Mouse (Mus musculus): ENCODE measurements around the gene Slc35g2. TPM values are rescaled to one million over a fixed set of nuclear protein-coding genes. Genes with fewer than 3 reads are reported as not detected.

Slc35g2 gene
- total RNA-seq, 2 experiments from 2014 or later, result 4.3 to 6.2 TPM

- DNase-seq, result no peak
Observed at GRCm38 (mm10) chr9:100560251-100560890, 10.5 kb downstream of the Slc35g2 start.

GRCm38 (mm10) chr9:100558991-100559390, 11.9 kb downstream of the Slc35g2 start:
- intact Hi-C loops (cut with DNase I), result no loop called here
- no peak for DNase-seq

More at GRCm38 (mm10) chr9:100560251-100560890, 10.5 kb downstream of the Slc35g2 start:
- intact Hi-C loops (cut with DNase I), result no loop called here

- intact Hi-C loops (cut with DNase I), result no loop called here
- no peak for DNase-seq
Observed at GRCm38 (mm10) chr9:100558023-100558573, 12.8 kb downstream of the Slc35g2 start.

GRCm38 (mm10) chr9:100555686-100556085, 15.2 kb downstream of the Slc35g2 start:
- DNase-seq, result no peak
- intact Hi-C loops (cut with DNase I), result no loop called here

- DNase-seq, result peak; percentile 9
- intact Hi-C loops (cut with DNase I), result no loop called here
Observed at GRCm38 (mm10) chr9:100548313-100548712, 22.6 kb downstream of the Slc35g2 start.

GRCm38 (mm10) chr9:100546594-100546910, 24.3 kb downstream of the Slc35g2 start:
- intact Hi-C loops (cut with DNase I), result no loop called here
- DNase-seq, result no peak

- intact Hi-C loops (cut with DNase I), result no loop called here
Observed at GRCm38 (mm10) chr9:100545715-100546593, 24.9 kb downstream of the Slc35g2 start, which contains the start of gene Nck1. Gene Nck1, minus strand, starts transcription at chr9:100546134.

GRCm38 (mm10) chr9:100544948-100545714, 25.8 kb downstream of the Slc35g2 start:
- intact Hi-C loops (cut with DNase I), result no loop called here
- peak; percentile 66 for DNase-seq

More at GRCm38 (mm10) chr9:100545715-100546593, 24.9 kb downstream of the Slc35g2 start, which contains the start of gene Nck1:
- DNase-seq, result peak; percentile 100

GRCm38 (mm10) chr9:100535618-100536262, 35.1 kb downstream of the Slc35g2 start:
- no peak for DNase-seq
- intact Hi-C loops (cut with DNase I), result no loop called here

GRCm38 (mm10) chr9:100534686-100535085, 36.2 kb downstream of the Slc35g2 start:
- intact Hi-C loops (cut with DNase I), result no loop called here
- no peak for DNase-seq

GRCm38 (mm10) chr9:100532847-100533505, 37.9 kb downstream of the Slc35g2 start:
- no peak for DNase-seq
- intact Hi-C loops (cut with DNase I), result no loop called here

- no peak for DNase-seq
- intact Hi-C loops (cut with DNase I), result no loop called here
Observed at GRCm38 (mm10) chr9:100531296-100531695, 39.6 kb downstream of the Slc35g2 start.

GRCm38 (mm10) chr9:100525225-100525624, 45.7 kb downstream of the Slc35g2 start:
- intact Hi-C loops (cut with DNase I), result no loop called here
- no peak for DNase-seq

- intact Hi-C loops (cut with DNase I), result loop anchor here (5.0 kb wide), 1 partner anchor 120 kb away; no protein-coding TSS in a partner anchor
- no peak for DNase-seq
Observed at GRCm38 (mm10) chr9:100522029-100522428, 48.9 kb downstream of the Slc35g2 start.

- intact Hi-C loops (cut with DNase I), result loop anchor here (5.0 kb wide), 1 partner anchor 122 kb away; no protein-coding TSS in a partner anchor
Observed at GRCm38 (mm10) chr9:100520586-100520985, 50.3 kb downstream of the Slc35g2 start.

GRCm38 (mm10) chr9:100520012-100520411, 50.9 kb downstream of the Slc35g2 start:
- DNase-seq, result no peak
- intact Hi-C loops (cut with DNase I), result loop anchor here (5.0 kb wide), 1 partner anchor 122 kb away; no protein-coding TSS in a partner anchor

More at GRCm38 (mm10) chr9:100520586-100520985, 50.3 kb downstream of the Slc35g2 start:
- DNase-seq, result peak; percentile 48

GRCm38 (mm10) chr9:100507581-100507980, 63.3 kb downstream of the Slc35g2 start:
- intact Hi-C loops (cut with DNase I), result no loop called here
- no peak for DNase-seq

GRCm38 (mm10) chr9:100506652-100507051, 64.2 kb downstream of the Slc35g2 start:
- no peak for DNase-seq
- intact Hi-C loops (cut with DNase I), result no loop called here

- intact Hi-C loops (cut with DNase I), result no loop called here
- DNase-seq, result no peak
Observed at GRCm38 (mm10) chr9:100505498-100505897, 65.4 kb downstream of the Slc35g2 start.
